Mouse (Mus musculus) erythroblast, embryonic 14.5 days (primary cell): Measurements from ENCODE around the gene Prr13. TPM values are rescaled to one million over a fixed set of nuclear protein-coding genes. Genes with fewer than 3 reads are reported as not detected.
A peak's percentile ranks its signal among the peaks of the same experiment; 100 is the strongest.

Experiments
- H3K27me3 ChIP-seq: 2 replicates; pipeline ENCODE4 v1.6.1; 2012; ENCODE audit warnings: inconsistent platforms; ENCODE audit not compliant: control insufficient read depth
- H3K36me3 ChIP-seq: 2 replicates; pipeline ENCODE4 v1.6.1; 2012; ENCODE audit warnings: mild to moderate bottlenecking, inconsistent platforms; ENCODE audit not compliant: control insufficient read depth
- H3K4me1 ChIP-seq: 2 replicates; pipeline ENCODE4 v1.6.1; 2012; ENCODE audit warnings: inconsistent platforms; ENCODE audit not compliant: control insufficient read depth
- H3K4me3 ChIP-seq: replicated peaks from 2 replicates; pipeline ENCODE3; 2012; ENCODE audit warnings: moderate library complexity, mild to moderate bottlenecking, inconsistent platforms
- H3K9me3 ChIP-seq: 2 replicates; pipeline ENCODE4 v1.6.1; 2012; ENCODE audit warnings: low read length, inconsistent platforms, mixed read lengths; ENCODE audit not compliant: control insufficient read depth
- GATA1 ChIP-seq: IDR thresholded peaks from 2 replicates; pipeline ENCODE4 v1.6.1; 2012; ENCODE audit warnings: low read length, inconsistent platforms, mixed read lengths
- TAL1 ChIP-seq: IDR thresholded peaks from 3 replicates; pipeline ENCODE4 v1.6.1; 2012; ENCODE audit warnings: low read length, inconsistent platforms, mixed read lengths
- polyA plus RNA-seq: library from polyadenylated mRNA; stranded (reverse); fragments of >175 nt; gene quantifications from 2 replicates; pipeline ENCODE4 v1.2.3, GENCODE M21; 2012

Prr13 gene
- polyA plus RNA-seq: 28.4 and 73.8 TPM in 2 replicates

DNA sequence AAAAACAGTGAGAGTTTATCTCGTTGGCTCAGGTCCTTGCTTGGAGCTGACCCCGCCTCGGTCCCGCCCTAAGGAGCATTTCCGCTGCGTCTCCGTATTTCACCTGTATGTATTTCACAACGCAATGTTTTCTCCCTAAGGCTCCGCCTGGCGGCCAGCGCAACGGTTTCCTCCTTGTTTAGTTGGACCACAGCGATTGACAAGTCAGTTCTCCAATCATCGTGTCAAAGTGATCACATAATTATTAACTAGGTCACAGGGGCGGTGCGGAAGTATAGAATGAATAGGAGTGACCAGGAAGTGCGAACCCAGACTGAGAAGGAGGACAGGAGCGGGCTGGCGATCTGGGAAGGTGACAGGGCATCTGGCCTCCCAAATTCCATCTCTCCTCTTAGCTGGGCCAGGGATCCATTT, at the start of gene Prr13:
Prr13 (plus strand) TSS at position 125 of the 414 bp plus-strand sequence.
- H3K4me1 ChIP-seq: peaks cover 62% of the 10 kb centered on the region
- H3K27me3 ChIP-seq: no peaks in the 10 kb centered on the region
- H3K4me3 ChIP-seq: peak within 1 kb of the TSS; percentile 76
- no peaks in the 10 kb centered on the region for H3K9me3 ChIP-seq
- no peak for TF ChIP-seq GATA1
- no peak; the same call in 2 of the 3 replicates for TF ChIP-seq TAL1
- H3K36me3 ChIP-seq: peaks cover 32% of the 10 kb centered on the region

- Histone ChIP-seq H3K4me1 (peaks cover 63% of the 10 kb centered on the region), H3K36me3 (peaks cover 71% of the 10 kb centered on the region), H3K4me3 (peak overlapping the region; percentile 35), H3K9me3 (no peaks in the 10 kb centered on the region), H3K27me3 (no peaks in the 10 kb centered on the region)
- TF ChIP-seq TAL1: no peak
Measured at GRCm38 (mm10) chr15:102409286-102409685, 49.5 kb upstream of the Prr13 start.

DNA sequence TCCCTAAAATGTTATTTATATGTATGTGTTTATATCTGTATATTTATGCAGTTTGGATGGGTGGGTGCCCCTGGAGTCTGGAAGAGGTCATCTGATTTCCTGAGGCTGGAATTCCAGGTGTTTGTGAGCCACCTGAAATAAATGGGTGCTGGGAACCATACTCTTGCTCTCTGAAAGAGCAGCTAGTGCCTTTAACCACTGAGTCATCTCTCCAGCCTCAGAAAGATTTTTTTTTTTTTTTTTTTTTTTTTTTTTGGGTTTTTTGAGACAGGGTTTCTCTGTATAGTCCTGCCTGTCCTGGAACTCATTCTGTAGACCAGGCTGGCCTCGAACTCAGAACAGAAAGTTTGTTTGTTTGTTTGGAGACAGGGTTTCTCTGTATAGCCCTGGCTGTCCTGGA, 47.8 kb upstream of the Prr13 start:
- no peaks in the 10 kb centered on the region for H3K27me3 ChIP-seq
- H3K4me1 ChIP-seq: peaks cover 53% of the 10 kb centered on the region
- peak overlapping the region; percentile 17 for H3K4me3 ChIP-seq
- no peak for TF ChIP-seq GATA1
- TF ChIP-seq TAL1: no peak
- peaks cover 89% of the 10 kb centered on the region for H3K36me3 ChIP-seq
- H3K9me3 ChIP-seq: no peaks in the 10 kb centered on the region

- H3K4me1 ChIP-seq: peaks cover 34% of the 10 kb centered on the region
- no peaks in the 10 kb centered on the region for H3K27me3 ChIP-seq
- H3K4me3 ChIP-seq: no peak overlapping the region
- no peaks in the 10 kb centered on the region for H3K9me3 ChIP-seq
- H3K36me3 ChIP-seq: peaks cover 93% of the 10 kb centered on the region
- TF ChIP-seq TAL1: no peak
- TF ChIP-seq GATA1: no peak
Measured at GRCm38 (mm10) chr15:102413687-102414086, 45.1 kb upstream of the Prr13 start.

DNA sequence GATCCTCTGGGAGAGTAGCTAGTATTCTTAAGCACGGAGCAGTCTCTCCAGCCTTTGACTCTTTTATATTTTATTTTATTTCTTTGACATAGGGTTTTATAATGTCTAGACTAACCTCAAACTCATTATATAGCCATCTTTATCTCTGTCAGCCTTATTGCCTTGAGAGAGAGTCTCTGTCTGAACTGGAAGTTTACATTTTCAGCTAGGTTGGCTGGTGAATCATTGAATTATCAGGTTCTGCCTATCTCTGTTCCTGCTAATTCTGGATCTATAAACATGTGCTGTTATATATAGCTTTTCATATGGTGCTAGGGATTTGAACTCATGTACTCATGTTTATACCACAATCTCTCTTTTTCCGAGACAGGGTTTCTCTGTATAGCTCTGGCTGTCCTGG, 41.3 kb upstream of the Prr13 start:
- TF ChIP-seq TAL1: no peak
- TF ChIP-seq GATA1: no peak
- H3K36me3 ChIP-seq: peaks cover 83% of the 10 kb centered on the region

DNA sequence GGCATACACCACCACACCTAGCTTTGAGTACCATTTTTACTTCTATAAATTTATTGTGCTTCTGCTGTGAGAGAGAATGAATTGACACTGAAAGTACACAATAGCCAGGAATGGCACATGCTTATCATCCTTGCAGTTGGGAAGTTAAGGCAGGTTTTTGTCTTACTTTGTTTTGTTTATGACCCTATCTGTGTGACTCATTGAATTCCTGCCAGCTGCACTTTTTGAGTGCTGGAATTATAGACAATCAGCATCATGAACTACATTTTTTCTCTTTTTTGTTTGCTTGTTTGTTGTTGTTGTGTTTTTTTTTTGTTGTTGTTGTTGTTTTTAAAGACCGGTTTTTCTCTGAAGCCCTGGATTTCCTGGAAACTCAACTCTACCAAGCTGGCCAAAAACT, 37.8 kb upstream of the Prr13 start:
- H3K27me3 ChIP-seq: no peaks in the 10 kb centered on the region
- peaks cover 79% of the 10 kb centered on the region for H3K36me3 ChIP-seq
- no peaks in the 10 kb centered on the region; the same call in 1 of the 2 replicates for H3K4me1 ChIP-seq
- no peaks in the 10 kb centered on the region for H3K9me3 ChIP-seq
- no peak overlapping the region for H3K4me3 ChIP-seq
- no peak for TF ChIP-seq GATA1
- TF ChIP-seq TAL1: no peak

More for the DNA sequence above, 41.3 kb upstream of the Prr13 start:
- Histone ChIP-seq H3K4me1 (no peaks in the 10 kb centered on the region; the same call in 1 of the 2 replicates), H3K9me3 (no peaks in the 10 kb centered on the region), H3K27me3 (no peaks in the 10 kb centered on the region), H3K4me3 (no peak overlapping the region)

DNA sequence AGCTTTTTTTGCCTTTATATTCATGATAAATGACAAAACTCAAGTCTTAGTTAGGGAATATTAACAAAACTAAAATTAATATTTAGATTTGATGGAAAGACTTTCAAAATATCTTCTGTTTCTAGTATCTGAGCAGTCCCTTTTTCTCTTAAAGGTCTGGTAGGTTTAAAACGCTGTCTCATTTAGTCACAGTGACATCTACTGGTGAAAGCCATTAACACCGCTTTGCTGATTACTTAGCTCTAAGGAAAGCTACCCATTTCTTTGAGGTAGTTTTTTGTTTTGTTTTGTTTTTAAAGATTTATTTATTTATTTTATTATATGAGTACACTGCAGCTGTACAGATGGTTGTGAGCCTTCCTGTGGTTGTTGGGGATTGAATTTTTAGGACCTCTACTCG, 37.4 kb upstream of the Prr13 start:
- Histone ChIP-seq H3K4me1 (no peaks in the 10 kb centered on the region; the same call in 1 of the 2 replicates), H3K9me3 (no peaks in the 10 kb centered on the region), H3K27me3 (no peaks in the 10 kb centered on the region), H3K36me3 (peaks cover 81% of the 10 kb centered on the region), H3K4me3 (no peak overlapping the region)
- TF ChIP-seq TAL1: no peak
- no peak for TF ChIP-seq GATA1

GRCm38 (mm10) chr15:102423602-102424240, 35.1 kb upstream of the Prr13 start:
- Histone ChIP-seq H3K9me3 (no peaks in the 10 kb centered on the region), H3K27me3 (no peaks in the 10 kb centered on the region), H3K36me3 (peaks cover 82% of the 10 kb centered on the region), H3K4me3 (no peak overlapping the region), H3K4me1 (no peaks in the 10 kb centered on the region; the same call in 1 of the 2 replicates)
- TF ChIP-seq GATA1 (no peak), TAL1 (no peak)

DNA sequence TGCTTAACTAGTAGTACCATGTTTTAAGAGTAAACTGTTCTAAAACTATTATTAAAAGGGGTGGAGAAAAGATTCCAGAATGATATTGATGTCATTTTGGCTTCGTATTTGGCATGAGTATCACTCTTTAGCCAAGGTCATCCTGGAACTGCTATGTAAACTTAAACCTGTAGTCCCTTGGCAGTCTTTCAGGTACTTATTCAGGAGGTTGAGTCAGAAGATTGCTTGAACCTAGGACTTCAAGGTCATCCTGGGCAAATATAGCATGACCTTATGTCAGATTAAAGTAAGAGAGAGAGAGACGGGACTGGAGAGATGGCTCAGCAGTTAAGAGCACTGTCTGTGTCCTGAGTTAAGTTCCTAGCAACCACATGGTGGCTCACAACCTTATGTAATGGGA, 34.2 kb upstream of the Prr13 start:
- peaks cover 82% of the 10 kb centered on the region for H3K36me3 ChIP-seq
- no peaks in the 10 kb centered on the region for H3K9me3 ChIP-seq
- no peak overlapping the region for H3K4me3 ChIP-seq
- TF ChIP-seq GATA1 (no peak), TAL1 (no peak)
- H3K27me3 ChIP-seq: no peaks in the 10 kb centered on the region
- no peaks in the 10 kb centered on the region; the same call in 1 of the 2 replicates for H3K4me1 ChIP-seq

DNA sequence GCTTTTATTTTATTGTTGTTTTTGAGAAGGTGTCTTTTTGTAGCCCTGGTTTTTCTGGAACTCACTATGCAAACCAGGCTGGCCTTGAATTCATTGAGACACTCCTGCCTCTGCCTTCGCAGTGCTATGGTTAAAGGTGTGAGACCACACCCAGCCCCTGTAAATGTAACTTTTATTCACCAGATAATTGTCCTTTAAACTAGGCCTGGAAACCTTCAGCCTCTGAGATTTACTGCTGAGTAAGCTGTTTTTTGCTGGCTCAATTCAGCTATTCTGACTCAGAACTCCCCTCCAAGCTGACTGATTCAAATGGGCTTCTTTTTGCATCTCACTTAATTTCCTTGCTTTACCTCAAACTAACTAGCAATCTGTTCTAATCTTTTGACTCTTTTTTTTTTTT, 31.9 kb upstream of the Prr13 start:
- Histone ChIP-seq H3K4me1 (no peaks in the 10 kb centered on the region), H3K27me3 (no peaks in the 10 kb centered on the region), H3K36me3 (peaks cover 90% of the 10 kb centered on the region), H3K9me3 (no peaks in the 10 kb centered on the region), H3K4me3 (no peak overlapping the region)
- TF ChIP-seq GATA1 (no peak), TAL1 (no peak)
